Mouse (Mus musculus) limb, embryonic 11.5 days (tissue): ENCODE results near the gene Washc1. TPM values are rescaled to one million over a fixed set of nuclear protein-coding genes. Genes with fewer than 3 reads are reported as not detected.
"Not testable (repeated sequence)": the region's sequence is repeated elsewhere in the genome, so short reads cannot be mapped to it uniquely, and the experiment has no call there.

Source experiments
- ATAC-seq: fragments of 200-750 bp; cut with Nextera tagmentation; 2 replicates; pipeline ENCODE4 v1.8.0; 2017; ENCODE audit warnings: low read depth; ENCODE audit not compliant: insufficient number of reproducible peaks, low FRiP score, low TSS enrichment
- DNase-seq: peaks from one replicate; pipeline ENCODE4 v3.0.0-alpha.2; 2015; ENCODE audit warnings: low spot score
- H3K27ac ChIP-seq: fragments of 300-500 bp; sonication (generic); replicated peaks from 2 replicates; pipeline ENCODE4 v1.5.1; 2014; ENCODE audit warnings: low read depth, mild to moderate bottlenecking, low read length
- H3K27me3 ChIP-seq: fragments of 300-500 bp; sonication (generic); 2 replicates; pipeline ENCODE4 v1.6.1; 2014; ENCODE audit warnings: mild to moderate bottlenecking, low read length, mixed read lengths; ENCODE audit not compliant: control insufficient read depth, insufficient read depth
- H3K36me3 ChIP-seq: fragments of 300-500 bp; sonication (generic); 2 replicates; pipeline ENCODE4 v1.6.1; 2014; ENCODE audit warnings: mild to moderate bottlenecking, low read length, moderate library complexity, mixed read lengths; ENCODE audit not compliant: control insufficient read depth, insufficient read depth
- H3K4me1 ChIP-seq: fragments of 300-500 bp; sonication (generic); 2 replicates; pipeline ENCODE4 v1.6.1; 2014; ENCODE audit warnings: low read length, mixed read lengths; ENCODE audit not compliant: control insufficient read depth, insufficient read depth
- H3K4me2 ChIP-seq: fragments of 300-500 bp; sonication (generic); 2 replicates; pipeline ENCODE4 v1.6.1; 2014; ENCODE audit warnings: low read depth, mild to moderate bottlenecking, moderate library complexity; ENCODE audit not compliant: severe bottlenecking
- H3K4me3 ChIP-seq: fragments of 300-500 bp; sonication (generic); 2 replicates; pipeline ENCODE4 v1.5.1; 2014; ENCODE audit warnings: low read depth, low read length
- H3K9ac ChIP-seq: fragments of 300-500 bp; sonication (generic); 2 replicates; pipeline ENCODE4 v1.6.1; 2014; ENCODE audit warnings: mild to moderate bottlenecking, low read length
- H3K9me3 ChIP-seq: fragments of 300-500 bp; sonication (generic); 2 replicates; pipeline ENCODE4 v1.6.1; 2016; ENCODE audit warnings: low read length; ENCODE audit not compliant: control insufficient read depth
- WGBS: fragments of 180-500 bp; shearing (Covaris S2); extraction: QIAGEN DNeasy Blood & Tissue Kit; methylation state at CpG from one replicate; pipeline ENCODE4 v1.1.7; 2014; 5-methylcytosine and 5-hydroxymethylcytosine counted together
- polyA plus RNA-seq: library from polyadenylated mRNA; unstranded; fragments of >200 nt; fragmentation: Nextera tagmentation; extraction: Ambion mirVana; gene quantifications from 2 replicates; pipeline ENCODE4 v1.2.1, GENCODE M21; 2014

Gene Washc1
- polyA plus RNA-seq, 1 experiment from 2014 or later: 34.4 TPM

DNA sequence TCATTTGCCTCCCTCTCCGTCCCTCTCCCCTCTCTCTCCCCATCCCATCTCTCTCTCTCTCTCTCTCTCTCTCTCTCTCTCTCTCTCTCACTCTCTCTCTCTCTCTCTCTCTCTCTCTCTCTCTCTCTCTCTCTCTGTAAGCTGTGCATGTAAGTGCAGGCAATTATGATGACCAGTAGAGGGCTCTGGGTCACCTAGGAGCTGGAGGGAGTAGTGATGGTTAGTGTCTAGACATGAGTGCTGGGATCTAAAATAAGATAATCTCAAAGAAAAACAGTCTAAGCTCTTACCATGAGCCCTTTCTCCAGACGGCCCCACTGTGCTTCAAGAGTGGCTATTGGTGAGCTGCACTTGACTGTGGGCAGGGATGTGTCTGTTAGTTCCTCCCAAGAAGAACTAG is 43.5 kb downstream of the Washc1 start:
- WGBS: 88% methylated on average over 2 of the region's 2 CpGs
- ATAC-seq (no peak), DNase-seq (no peak)
- Histone ChIP-seq H3K4me3 (no peak overlapping the region), H3K4me2 (no peak overlapping the region), H3K9ac (no peak overlapping the region), H3K36me3 (peaks cover 4% of the 10 kb centered on the region; the same call in 1 of the 2 replicates), H3K9me3 (no peaks in the 10 kb centered on the region), H3K27me3 (no peaks in the 10 kb centered on the region), H3K27ac (no peak overlapping the region), H3K4me1 (no peaks in the 10 kb centered on the region)

- Histone ChIP-seq H3K27ac (no peak overlapping the region), H3K4me1 (no peaks in the 10 kb centered on the region), H3K36me3 (no peaks in the 10 kb centered on the region), H3K4me3 (no peak overlapping the region), H3K27me3 (no peaks in the 10 kb centered on the region), H3K4me2 (no peak overlapping the region), H3K9me3 (no peaks in the 10 kb centered on the region), H3K9ac (no peak overlapping the region)
- no peak for DNase-seq
- ATAC-seq: no peak
- WGBS: 88% methylated on average over 5 of the region's 5 CpGs
Measured at GRCm38 (mm10) chr17:66158271-66158670, 46.9 kb downstream of the Washc1 start.

DNA sequence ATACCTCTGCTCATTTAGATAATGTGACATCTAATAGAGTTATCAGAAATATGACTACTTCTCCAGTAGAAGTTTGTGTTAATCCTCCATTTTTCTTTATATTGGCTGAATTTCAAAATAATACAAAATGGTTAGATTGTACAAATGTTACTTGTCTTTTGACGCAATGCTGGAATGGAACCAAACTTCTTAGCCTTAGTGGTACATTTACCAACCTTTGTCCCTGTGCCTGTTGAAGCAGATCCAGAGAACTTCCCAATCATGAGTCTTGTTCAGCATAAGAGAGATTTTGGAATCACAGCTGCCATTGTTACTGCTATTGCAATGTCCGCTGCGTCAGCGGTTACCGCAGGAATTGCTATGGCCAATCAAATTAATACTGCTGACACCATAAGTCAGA is 55.8 kb downstream of the Washc1 start:
- not testable (repeated sequence) for ATAC-seq, H3K9me3 ChIP-seq

More for the DNA sequence above, 55.8 kb downstream of the Washc1 start:
- H3K4me1 ChIP-seq, H3K4me2 ChIP-seq, DNase-seq, H3K4me3 ChIP-seq, H3K27me3 ChIP-seq, H3K9ac ChIP-seq, H3K27ac ChIP-seq, H3K36me3 ChIP-seq: not testable (repeated sequence)
- 92% methylated on average over 5 of the region's 5 CpGs for WGBS

Other genes starting within 250 kb of the Washc1 start
- gene Ralbp1, start 225.7 kb upstream of the Washc1 start, polyA plus RNA-seq: 52.6 and 55.2 TPM in 2 replicates
- gene Twsg1, start 160.3 kb upstream of the Washc1 start, polyA plus RNA-seq: 134 and 137 TPM in 2 replicates
- 21.5 and 24.5 TPM in 2 replicates for gene Ankrd12, start 34.5 kb upstream of the Washc1 start, polyA plus RNA-seq
- gene Ndufv2, start 10.0 kb upstream of the Washc1 start, polyA plus RNA-seq: 320 TPM in 2 replicates
- gene Ddx11, start 12.0 kb downstream of the Washc1 start, polyA plus RNA-seq: 28.0 and 32.5 TPM in 2 replicates